Mouse (Mus musculus) C2C12 (cell line): ENCODE measurements around the gene Rell1.

Experiments
- CTCF ChIP-seq: IDR thresholded peaks from one replicate; pipeline ENCODE4 v1.5.1; 2011; ENCODE audit not compliant: control insufficient read depth, insufficient read depth, insufficient read length
- MYOD1 ChIP-seq: IDR thresholded peaks from one replicate; pipeline ENCODE4 v1.6.1; 2011; ENCODE audit warnings: low read depth; ENCODE audit not compliant: control insufficient read depth, insufficient read length
- USF1 ChIP-seq: IDR thresholded peaks from one replicate; pipeline ENCODE4 v1.6.1; 2011; ENCODE audit warnings: low read depth, mild to moderate bottlenecking, control low read depth, moderate library complexity

- TF ChIP-seq CTCF = no peak
- no peak for TF ChIP-seq MYOD1
- TF ChIP-seq USF1 = no peak
Observed at GRCm38 (mm10) chr5:63970281-63970732, 1.6 kb upstream of the Rell1 start.
